ENCODE assay signal across 8 mouse cellular contexts in the genomic region with DNA sequence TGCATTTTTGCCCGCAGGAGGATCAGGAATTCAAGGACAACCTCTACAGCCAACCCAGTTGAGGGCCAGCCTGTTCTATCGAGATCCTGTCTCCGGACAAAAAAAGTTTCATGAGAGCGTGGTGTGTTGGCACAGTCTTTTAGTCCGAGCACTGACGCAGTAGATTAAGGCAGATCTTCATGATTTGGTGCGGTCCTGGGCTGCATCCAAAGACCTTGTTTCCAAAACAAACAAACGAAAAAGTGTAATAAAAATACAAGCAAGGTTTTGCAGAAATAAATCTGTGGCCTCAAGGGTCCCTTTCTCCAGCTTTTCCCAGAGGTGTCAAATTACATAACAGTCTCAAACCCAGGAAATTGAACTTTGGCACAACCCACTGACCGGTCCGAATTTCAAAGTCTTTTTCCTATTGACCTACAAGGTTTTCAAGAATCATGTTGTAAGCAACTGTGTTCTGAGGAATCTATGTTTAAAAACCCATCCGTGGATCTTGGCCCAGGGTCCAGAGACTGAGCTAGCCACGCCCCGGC. TPM values are rescaled to one million over a fixed set of nuclear protein-coding genes. Genes with fewer than 3 reads are reported as not detected.
DNase-seq lines count a peak whose midpoint lies in the region; ATAC-seq and TF ChIP-seq lines count a peak whose summit lies in the region.

No protein-coding gene starts in this region.

- no peak for ATAC-seq in hindbrain, embryonic 13.5 days (ENCODE audit: low FRiP score)
- peak; percentile 31 for ATAC-seq in lung, embryonic 16.5 days (ENCODE audit: low read depth)

- H3K4me2 ChIP-seq in hindbrain, embryonic 13.5 days = peak overlapping the region; percentile 97
- peak overlapping the region; percentile 59 for H3K4me2 ChIP-seq in lung, embryonic 16.5 days (ENCODE audit: low read depth, low read length)

- no peaks in the 10 kb centered on the region for H3K27me3 ChIP-seq in hindbrain, embryonic 13.5 days
- no peaks in the 10 kb centered on the region for H3K27me3 ChIP-seq in lung, embryonic 16.5 days (ENCODE audit: control insufficient read depth, insufficient read depth, low read depth, low read length)

- peaks cover 7% of the 10 kb centered on the region for H3K4me1 ChIP-seq in bone marrow, adult 2 months (ENCODE audit: control insufficient read depth, insufficient read depth, low read length)
- H3K4me1 ChIP-seq in hindbrain, embryonic 13.5 days (replicated peaks) = peaks cover 69% of the 10 kb centered on the region
- peaks cover 34% of the 10 kb centered on the region for H3K4me1 ChIP-seq in lung, embryonic 16.5 days (replicated peaks; ENCODE audit: control insufficient read depth, insufficient read depth, low read length)

- peak overlapping the region; percentile 56 for H3K4me3 ChIP-seq in bone marrow, adult 2 months (replicated peaks; ENCODE audit: control insufficient read depth, low read depth, low read length)
- peak overlapping the region; percentile 94 for H3K4me3 ChIP-seq in hindbrain, embryonic 13.5 days
- peak overlapping the region; percentile 81 for H3K4me3 ChIP-seq in lung, embryonic 16.5 days (ENCODE audit: low read length)

- 4% methylated on average over 13 of the region's 13 CpGs for WGBS in bone marrow, adult 2 months
- 8% methylated on average over 13 of the region's 13 CpGs for WGBS in hindbrain, embryonic 13.5 days
- WGBS in lung, embryonic 16.5 days = 2% methylated on average over 13 of the region's 13 CpGs

- TF ChIP-seq CTCF in bone marrow, adult 2 months (IDR thresholded peaks at IDR 0.05; ENCODE audit: control insufficient read depth, insufficient read depth, low read length) = no peak

- no peaks in the 10 kb centered on the region for H3K9me3 ChIP-seq in hindbrain, embryonic 13.5 days
- no peaks in the 10 kb centered on the region for H3K9me3 ChIP-seq in lung, embryonic 16.5 days (ENCODE audit: control insufficient read depth, low read length)

- H3K9ac ChIP-seq in hindbrain, embryonic 13.5 days = peak overlapping the region; percentile 58
- peak overlapping the region; percentile 34 for H3K9ac ChIP-seq in lung, embryonic 16.5 days (ENCODE audit: low read length)

- H3K27ac ChIP-seq in bone marrow, adult 2 months (ENCODE audit: control insufficient read depth, insufficient read depth, low read depth, low read length, poor library complexity) = peak overlapping the region; percentile 35; the same call in 1 of the 2 replicates
- H3K27ac ChIP-seq in hindbrain, embryonic 13.5 days = peak overlapping the region; percentile 98
- peak overlapping the region; percentile 87 for H3K27ac ChIP-seq in lung, embryonic 16.5 days (ENCODE audit: low read length)

- peaks cover 37% of the 10 kb centered on the region for H3K36me3 ChIP-seq in hindbrain, embryonic 13.5 days
- H3K36me3 ChIP-seq in lung, embryonic 16.5 days (ENCODE audit: control insufficient read depth, insufficient read depth, low read length) = peaks cover 34% of the 10 kb centered on the region

- peak; percentile 99 for DNase-seq in kidney, adult 11 months
- no peak for DNase-seq in kidney, adult 8-10 months
- DNase-seq in embryo, embryonic 10.5 days (ENCODE audit: low spot score) = no peak
- DNase-seq in urinary bladder, postnatal 25 days (ENCODE audit: low spot score) = no peak
- DNase-seq in thymus, adult 18-20 months = no peak

- TF ChIP-seq POLR2A in bone marrow, adult 2 months (IDR thresholded peaks at IDR 0.05; ENCODE audit: borderline replicate concordance, control insufficient read depth, low read depth, low read length) = no peak

RNA-seq across cellular contexts. Expression of a gene that starts 0.4 kb away (rescaled TPM):
- polyA plus RNA-seq in bone marrow, adult 2 months (2011; ENCODE audit: insufficient read depth, insufficient read length, low replicate concordance, missing spikeins) = 347 and 468 TPM in 2 replicates
- polyA plus RNA-seq in hindbrain, embryonic 13.5 days (2015; fragmentation: Nextera tagmentation; extraction: Ambion mirVana) = 561 and 576 TPM in 2 replicates
- polyA plus RNA-seq in lung, embryonic 16.5 days (2015; fragmentation: Nextera tagmentation; extraction: Ambion mirVana) = 589 and 620 TPM in 2 replicates

RNA-seq across cellular contexts. Expression of a gene that starts 6.8 kb away (rescaled TPM):
- 7.2 and 23.2 TPM in 2 replicates for polyA plus RNA-seq in bone marrow, adult 2 months (2011; ENCODE audit: insufficient read depth, insufficient read length, low replicate concordance, missing spikeins)
- polyA plus RNA-seq in hindbrain, embryonic 13.5 days (2015; fragmentation: Nextera tagmentation; extraction: Ambion mirVana) = 59.1 and 61.7 TPM in 2 replicates
- 37.5 and 40.5 TPM in 2 replicates for polyA plus RNA-seq in lung, embryonic 16.5 days (2015; fragmentation: Nextera tagmentation; extraction: Ambion mirVana)

RNA-seq across cellular contexts. Expression of a gene that starts 7.6 kb away (rescaled TPM):
- polyA plus RNA-seq in bone marrow, adult 2 months (2011; ENCODE audit: insufficient read depth, insufficient read length, low replicate concordance, missing spikeins) = not detected in 2 replicates
- polyA plus RNA-seq in hindbrain, embryonic 13.5 days (2015; fragmentation: Nextera tagmentation; extraction: Ambion mirVana) = 0.13 and 0.26 TPM in 2 replicates
- not detected in 2 replicates for polyA plus RNA-seq in lung, embryonic 16.5 days (2015; fragmentation: Nextera tagmentation; extraction: Ambion mirVana)

RNA-seq across cellular contexts. Expression of a gene that starts 8.3 kb away (rescaled TPM):
- 11.1 and 29.0 TPM in 2 replicates for polyA plus RNA-seq in bone marrow, adult 2 months (2011; ENCODE audit: insufficient read depth, insufficient read length, low replicate concordance, missing spikeins)
- 58.4 and 62.3 TPM in 2 replicates for polyA plus RNA-seq in hindbrain, embryonic 13.5 days (2015; fragmentation: Nextera tagmentation; extraction: Ambion mirVana)
- 35.5 and 41.8 TPM in 2 replicates for polyA plus RNA-seq in lung, embryonic 16.5 days (2015; fragmentation: Nextera tagmentation; extraction: Ambion mirVana)

RNA-seq across cellular contexts. Expression of a gene that starts 25.9 kb away (rescaled TPM):
- not detected in 2 replicates for polyA plus RNA-seq in bone marrow, adult 2 months (2011; ENCODE audit: insufficient read depth, insufficient read length, low replicate concordance, missing spikeins)
- polyA plus RNA-seq in hindbrain, embryonic 13.5 days (2015; fragmentation: Nextera tagmentation; extraction: Ambion mirVana) = 0.09 and 0.10 TPM in 2 replicates
- 0.11 and 0.31 TPM in 2 replicates for polyA plus RNA-seq in lung, embryonic 16.5 days (2015; fragmentation: Nextera tagmentation; extraction: Ambion mirVana)

Comparison
In these comparisons a context has a peak if more than half of its experiments do, and no peak if none do; other contexts are left out.
1. H3K27ac ChIP-seq: peak in every context shown above with its lines; median percentile 98 in hindbrain, embryonic 13.5 days; 87 in lung, embryonic 16.5 days; 35 in bone marrow, adult 2 months.